Mouse (Mus musculus): Measurements from ENCODE around the gene Mllt1. TPM values are rescaled to one million over a fixed set of nuclear protein-coding genes. Genes with fewer than 3 reads are reported as not detected.

Mllt1 gene
- polyA plus RNA-seq, 1 experiment from 2014 or later: 91.1 TPM

DNA sequence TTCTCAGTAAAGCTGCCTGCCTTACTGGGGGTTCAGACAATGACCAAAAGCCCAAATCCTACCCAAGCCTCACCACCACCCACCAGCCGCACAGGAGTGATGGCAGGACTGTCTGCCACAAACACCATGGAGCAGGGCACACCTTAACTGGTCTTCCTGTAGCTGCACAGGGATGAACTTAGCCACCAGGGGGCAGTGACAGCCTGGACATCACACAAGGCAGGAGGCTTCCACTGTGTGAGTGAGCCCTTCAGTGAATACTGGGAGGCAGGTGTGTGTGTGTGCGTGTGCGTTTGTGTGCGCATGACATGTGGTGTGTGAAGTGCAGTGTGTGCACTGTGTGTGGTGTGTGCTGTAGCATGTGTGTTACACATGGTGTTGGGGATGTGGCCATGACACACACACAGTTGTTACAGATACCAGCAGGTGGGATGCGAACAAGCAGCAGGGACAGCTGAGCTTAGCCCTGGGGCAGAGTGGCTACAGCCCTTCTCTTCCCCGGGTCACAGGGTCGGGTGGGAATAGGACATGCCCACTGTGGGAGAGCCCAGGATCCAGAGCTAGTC lies 37.5 kb downstream of the Mllt1 start:
- Histone ChIP-seq H3K4me2 (replicated peaks) (no peak overlapping the region), H3K9me3 (no peaks in the 10 kb centered on the region), H3K27me3 (no peaks in the 10 kb centered on the region), H3K4me1 (peaks cover 18% of the 10 kb centered on the region), H3K36me3 (peaks cover 70% of the 10 kb centered on the region), H3K27ac (replicated peaks) (peak overlapping the region; percentile 81), H3K9ac (replicated peaks) (no peak overlapping the region), H3K4me3 (no peak overlapping the region)
- peak; percentile 72 for ATAC-seq (replicated peaks)
- 81% methylated on average over 7 of the region's 7 CpGs for WGBS

DNA sequence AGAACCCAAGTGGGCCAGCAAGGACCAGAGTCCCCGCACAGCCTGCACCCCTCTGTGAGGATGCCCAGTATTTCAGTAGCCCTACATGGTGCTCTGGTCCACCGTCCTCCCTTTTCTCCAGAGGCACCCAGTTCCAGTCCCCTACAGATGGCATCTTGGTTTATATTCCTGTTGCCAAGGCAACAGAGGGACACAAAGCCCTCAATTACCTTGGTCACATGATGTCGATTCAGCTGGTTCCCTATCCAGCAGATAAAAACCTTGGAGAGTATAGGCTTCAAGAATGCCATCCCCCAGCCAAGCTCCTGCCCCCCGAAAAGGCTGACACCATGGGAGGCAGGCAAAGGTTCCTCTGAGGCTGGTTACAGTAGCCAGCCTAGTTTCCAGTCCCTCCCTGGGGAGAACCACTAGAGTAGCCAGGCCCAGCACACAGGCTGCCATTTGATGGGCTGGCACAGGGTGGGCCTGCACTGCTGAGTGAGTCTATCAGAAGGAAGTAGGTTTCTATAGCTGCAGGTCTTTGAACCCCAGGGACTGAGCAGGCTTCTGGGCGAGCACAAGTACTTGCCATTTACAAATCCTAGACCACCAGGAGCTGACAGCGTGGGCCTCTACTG lies 38.6 kb downstream of the Mllt1 start:
- Histone ChIP-seq H3K4me1 (peaks cover 18% of the 10 kb centered on the region), H3K4me2 (replicated peaks) (no peak overlapping the region), H3K27me3 (no peaks in the 10 kb centered on the region), H3K9me3 (peaks cover 1% of the 10 kb centered on the region; the same call in 1 of the 2 replicates), H3K9ac (replicated peaks) (no peak overlapping the region), H3K36me3 (peaks cover 70% of the 10 kb centered on the region), H3K4me3 (no peak overlapping the region), H3K27ac (replicated peaks) (peak overlapping the region; percentile 81)
- peak; percentile 73 for ATAC-seq (replicated peaks)
- WGBS: 55% methylated on average over 6 of the region's 6 CpGs

DNA sequence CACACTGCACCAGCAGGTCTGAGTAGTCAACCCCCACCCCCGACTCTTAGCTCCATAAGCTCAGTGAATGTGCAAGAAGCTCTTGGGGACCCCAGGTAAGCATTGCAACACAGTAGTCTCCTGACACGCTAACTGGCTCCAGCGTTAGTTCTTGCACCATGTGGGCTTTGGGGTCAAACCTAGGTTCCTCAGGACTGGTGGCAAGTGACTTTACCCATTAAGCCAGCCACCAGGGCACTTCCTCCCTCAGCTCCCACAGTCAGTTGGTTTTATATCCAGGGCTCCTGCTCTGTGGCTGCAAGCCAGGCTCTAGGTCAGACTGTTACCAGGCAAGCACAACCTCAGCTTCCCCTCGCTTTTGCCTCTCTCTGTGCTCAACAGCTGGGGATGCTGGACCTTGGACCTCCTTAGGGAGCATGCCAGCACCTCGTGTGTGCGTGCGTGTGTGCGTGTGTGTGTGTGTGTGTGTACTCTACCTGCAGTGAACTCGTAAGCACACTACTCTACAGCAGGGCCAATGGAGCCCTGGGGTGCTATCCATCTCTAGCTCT lies 39.8 kb downstream of the Mllt1 start:
- Histone ChIP-seq H3K36me3 (peaks cover 70% of the 10 kb centered on the region), H3K4me1 (peaks cover 18% of the 10 kb centered on the region), H3K9ac (replicated peaks) (no peak overlapping the region), H3K4me3 (no peak overlapping the region), H3K27me3 (no peaks in the 10 kb centered on the region), H3K4me2 (replicated peaks) (no peak overlapping the region), H3K27ac (replicated peaks) (no peak overlapping the region), H3K9me3 (peaks cover 3% of the 10 kb centered on the region; the same call in 1 of the 2 replicates)
- 95% methylated on average over 9 of the region's 9 CpGs for WGBS
- no peak for ATAC-seq (replicated peaks)

DNA sequence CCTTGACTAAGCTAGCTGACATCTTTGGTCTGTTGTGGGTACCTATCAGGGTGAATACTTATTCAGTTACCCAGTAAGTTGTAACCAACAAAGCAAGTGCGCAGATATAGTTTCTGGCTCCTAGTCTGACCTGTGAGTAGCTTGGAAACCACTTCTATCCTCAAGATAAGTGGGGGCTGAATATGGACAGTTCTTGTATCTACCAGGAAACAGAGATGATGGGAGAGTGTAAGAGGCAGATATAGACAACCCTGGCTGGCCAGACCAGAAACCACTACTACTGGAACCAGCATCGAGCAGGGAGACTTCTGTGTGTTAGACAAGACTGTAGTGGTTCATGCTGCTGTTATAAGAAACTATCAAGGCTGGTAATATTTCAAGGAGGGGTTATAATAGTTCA lies 45.2 kb downstream of the Mllt1 start:
- Histone ChIP-seq H3K4me2 (replicated peaks) (no peak overlapping the region), H3K27me3 (no peaks in the 10 kb centered on the region), H3K9ac (replicated peaks) (no peak overlapping the region), H3K36me3 (peaks cover 50% of the 10 kb centered on the region), H3K27ac (replicated peaks) (no peak overlapping the region), H3K4me3 (no peak overlapping the region), H3K9me3 (peaks cover 3% of the 10 kb centered on the region; the same call in 1 of the 2 replicates), H3K4me1 (no peaks in the 10 kb centered on the region)
- no peak for ATAC-seq (replicated peaks)
- 94% methylated on average over 2 of the region's 2 CpGs for WGBS

DNA sequence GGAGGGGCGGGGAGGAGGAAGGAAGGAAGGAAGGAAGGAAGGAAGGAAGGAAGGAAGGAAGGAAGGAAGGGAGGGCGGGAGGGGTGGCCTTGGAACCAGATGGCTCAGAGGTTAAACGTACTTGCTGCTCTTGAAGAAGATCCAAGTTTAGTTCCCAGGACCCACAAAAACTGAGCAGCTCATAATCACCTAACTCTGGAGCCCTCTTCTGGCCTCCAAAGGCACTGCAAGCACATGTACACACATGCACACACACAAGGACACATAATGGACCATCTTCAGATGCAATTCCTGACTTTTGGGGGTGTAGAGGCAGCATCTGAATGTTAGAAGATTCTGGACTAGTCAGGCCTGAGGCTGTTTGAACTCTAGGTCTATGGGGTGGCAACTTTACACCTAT lies 47.2 kb downstream of the Mllt1 start:
- Histone ChIP-seq H3K9me3 (peaks cover 3% of the 10 kb centered on the region; the same call in 1 of the 2 replicates), H3K27me3 (no peaks in the 10 kb centered on the region), H3K4me2 (replicated peaks) (no peak overlapping the region), H3K4me1 (no peaks in the 10 kb centered on the region), H3K27ac (replicated peaks) (no peak overlapping the region), H3K9ac (replicated peaks) (no peak overlapping the region), H3K36me3 (peaks cover 30% of the 10 kb centered on the region), H3K4me3 (no peak overlapping the region)
- no peak for ATAC-seq (replicated peaks)
- WGBS: 95% methylated on average over 2 of the region's 3 CpGs

DNA sequence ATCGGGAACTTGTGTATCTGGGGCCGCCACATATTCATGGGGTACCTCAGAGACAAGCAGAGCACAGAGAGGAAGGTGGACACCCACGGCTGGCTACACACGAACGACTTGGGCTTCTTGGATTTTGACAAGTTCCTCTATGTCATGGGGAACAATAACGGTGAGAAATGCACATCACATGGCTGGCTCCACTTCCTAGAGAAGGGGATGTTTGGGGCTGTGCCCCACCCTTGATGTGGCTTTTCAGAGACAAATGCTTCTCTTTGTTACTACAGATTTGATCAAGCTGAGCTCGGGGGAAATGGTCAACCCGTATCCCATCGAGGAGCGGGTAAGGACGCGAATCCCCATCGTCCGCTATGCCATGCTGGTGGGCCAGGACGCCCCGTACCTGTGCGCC lies 50.4 kb downstream of the Mllt1 start:
- Histone ChIP-seq H3K9ac (replicated peaks) (no peak overlapping the region), H3K4me3 (no peak overlapping the region), H3K4me1 (no peaks in the 10 kb centered on the region), H3K36me3 (peaks cover 5% of the 10 kb centered on the region), H3K9me3 (no peaks in the 10 kb centered on the region; the same call in 1 of the 2 replicates), H3K4me2 (replicated peaks) (no peak overlapping the region), H3K27me3 (no peaks in the 10 kb centered on the region), H3K27ac (replicated peaks) (no peak overlapping the region)
- WGBS: 93% methylated on average over 17 of the region's 17 CpGs
- ATAC-seq (replicated peaks): 0 out of 2 replicates have a peak, but pooled peaks have one; percentile 42

DNA sequence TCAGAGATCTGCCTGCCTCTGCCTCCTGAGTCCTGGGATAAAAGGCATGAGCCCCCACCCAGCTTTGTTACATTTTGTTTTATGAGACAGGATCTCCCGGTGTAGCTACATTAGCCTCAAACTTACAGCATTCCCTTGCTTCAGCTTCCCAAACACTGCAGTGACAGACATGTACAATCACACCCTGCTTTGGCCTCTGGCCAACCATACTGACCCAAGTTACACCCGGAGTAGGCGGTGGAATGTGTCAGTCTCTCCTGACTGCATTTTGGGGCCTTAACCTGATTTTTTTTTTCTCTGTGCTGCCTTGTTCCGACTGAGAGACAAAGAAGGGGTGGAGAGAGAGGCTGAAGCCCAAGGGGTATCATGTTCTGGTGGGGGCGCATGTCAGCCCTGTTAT lies 50.9 kb downstream of the Mllt1 start:
- no peak overlapping the region for H3K27ac ChIP-seq (replicated peaks)
- H3K9ac ChIP-seq (replicated peaks): no peak overlapping the region
- no peaks in the 10 kb centered on the region for H3K27me3 ChIP-seq
- H3K4me1 ChIP-seq: no peaks in the 10 kb centered on the region
- no peaks in the 10 kb centered on the region; the same call in 1 of the 2 replicates for H3K9me3 ChIP-seq
- H3K4me3 ChIP-seq: no peak overlapping the region
- no peak overlapping the region for H3K4me2 ChIP-seq (replicated peaks)
- H3K36me3 ChIP-seq: peaks cover 1% of the 10 kb centered on the region; the same call in 1 of the 2 replicates
- WGBS: 72% methylated on average over 5 of the region's 5 CpGs
- no peak for ATAC-seq (replicated peaks)

DNA sequence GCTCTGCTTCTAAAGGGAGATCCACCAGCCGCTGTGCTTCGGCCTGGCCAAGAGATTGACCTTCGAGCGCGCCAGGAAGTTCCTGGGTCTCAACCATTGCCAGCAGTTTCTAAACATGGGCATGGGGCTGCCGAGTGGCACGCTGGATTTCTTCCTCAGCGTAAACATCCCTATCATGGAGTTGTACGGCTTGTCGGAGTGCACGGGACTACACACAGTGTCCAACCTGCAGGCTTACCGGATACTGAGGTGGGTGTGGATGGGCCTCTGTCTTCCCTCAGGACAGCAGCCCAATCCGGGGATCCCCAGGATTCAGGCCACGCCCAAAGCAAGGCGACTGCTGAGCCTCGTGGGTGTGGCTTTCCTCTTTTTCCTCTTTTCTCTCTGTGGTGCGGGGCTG lies 51.6 kb downstream of the Mllt1 start:
- H3K36me3 ChIP-seq: no peaks in the 10 kb centered on the region
- H3K27ac ChIP-seq (replicated peaks): no peak overlapping the region
- no peaks in the 10 kb centered on the region; the same call in 1 of the 2 replicates for H3K9me3 ChIP-seq
- 55% methylated on average over 17 of the region's 17 CpGs for WGBS
- no peak overlapping the region for H3K9ac ChIP-seq (replicated peaks)
- peak overlapping the region; percentile 23 for H3K4me2 ChIP-seq (replicated peaks)
- H3K4me1 ChIP-seq: no peaks in the 10 kb centered on the region
- H3K4me3 ChIP-seq: peak overlapping the region; percentile 1; the same call in 1 of the 2 replicates
- ATAC-seq (replicated peaks): no peak
- no peaks in the 10 kb centered on the region for H3K27me3 ChIP-seq

DNA sequence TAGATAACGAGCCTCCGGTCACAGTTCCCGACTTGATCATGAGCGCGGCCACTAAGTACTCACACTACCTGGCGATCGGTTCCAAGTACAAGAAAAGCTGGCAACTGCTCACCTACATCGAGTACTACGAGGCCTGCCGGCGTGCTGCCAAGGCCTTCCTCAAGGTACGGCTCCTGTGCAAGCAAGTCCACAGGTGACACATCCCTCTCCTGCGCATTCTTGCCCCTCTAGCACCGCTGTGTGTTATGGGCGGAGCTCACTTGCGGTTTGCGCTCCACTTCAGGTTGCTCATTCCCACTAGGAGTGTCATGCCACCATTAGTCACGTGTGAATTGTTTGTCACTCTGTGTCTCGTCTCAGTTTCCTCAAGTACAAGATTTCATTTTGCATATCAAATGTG lies 57.8 kb downstream of the Mllt1 start:
- Histone ChIP-seq H3K4me3 (no peak overlapping the region), H3K4me2 (replicated peaks) (no peak overlapping the region), H3K9me3 (no peaks in the 10 kb centered on the region), H3K36me3 (no peaks in the 10 kb centered on the region), H3K27ac (replicated peaks) (no peak overlapping the region), H3K27me3 (no peaks in the 10 kb centered on the region), H3K9ac (replicated peaks) (no peak overlapping the region), H3K4me1 (no peaks in the 10 kb centered on the region)
- no peak for ATAC-seq (replicated peaks)
- WGBS: 91% methylated on average over 19 of the region's 19 CpGs

DNA sequence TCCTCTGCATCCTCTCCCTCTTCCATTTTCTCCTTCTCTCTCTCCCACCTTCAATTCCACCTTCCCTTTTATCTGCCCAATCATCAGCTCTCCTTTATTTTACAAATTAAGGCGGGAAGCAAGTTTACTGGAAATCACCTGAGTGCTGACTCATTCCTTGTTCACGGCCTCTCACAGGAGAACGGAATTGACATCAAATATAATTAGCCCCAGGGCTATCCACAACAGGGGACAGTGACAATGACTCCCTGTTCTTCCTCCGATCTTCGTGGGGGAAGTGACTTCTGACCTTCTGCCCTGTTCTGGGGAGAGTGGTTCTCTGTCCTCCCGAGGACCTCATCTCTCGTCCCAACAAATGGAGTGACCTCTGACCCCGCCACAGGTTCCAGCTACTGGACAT lies 58.2 kb downstream of the Mllt1 start:
- 72% methylated on average over 8 of the region's 8 CpGs for WGBS

DNA sequence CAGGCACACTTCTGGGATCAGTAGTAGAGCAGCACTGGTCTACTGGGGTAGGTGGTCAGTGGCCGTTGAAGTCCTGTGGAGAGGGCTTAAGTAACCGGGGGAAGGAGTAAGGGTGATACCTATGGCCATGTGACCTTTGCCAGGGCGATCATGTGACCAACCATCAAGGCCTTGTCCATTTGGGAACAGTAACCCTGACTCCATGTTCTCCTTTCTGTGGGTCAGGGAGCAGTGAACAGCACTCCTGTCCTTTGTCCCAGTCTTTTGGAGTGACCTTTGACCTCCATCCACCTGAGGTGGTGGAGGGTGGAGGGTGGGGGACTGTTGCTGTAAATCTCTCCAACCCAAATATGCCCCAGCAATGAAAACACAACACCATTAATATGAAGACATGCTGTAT lies 58.8 kb downstream of the Mllt1 start:
- Histone ChIP-seq H3K36me3 (no peaks in the 10 kb centered on the region), H3K9me3 (no peaks in the 10 kb centered on the region), H3K4me2 (replicated peaks) (no peak overlapping the region), H3K27ac (replicated peaks) (no peak overlapping the region), H3K4me3 (no peak overlapping the region), H3K4me1 (no peaks in the 10 kb centered on the region), H3K27me3 (no peaks in the 10 kb centered on the region), H3K9ac (replicated peaks) (no peak overlapping the region)
- no peak for ATAC-seq (replicated peaks)
- 85% methylated on average over 3 of the region's 3 CpGs for WGBS

More for the DNA sequence above, 58.2 kb downstream of the Mllt1 start:
- Histone ChIP-seq H3K4me2 (replicated peaks) (no peak overlapping the region), H3K36me3 (no peaks in the 10 kb centered on the region), H3K9me3 (no peaks in the 10 kb centered on the region), H3K9ac (replicated peaks) (no peak overlapping the region), H3K27ac (replicated peaks) (no peak overlapping the region), H3K27me3 (no peaks in the 10 kb centered on the region), H3K4me1 (no peaks in the 10 kb centered on the region), H3K4me3 (no peak overlapping the region)
- ATAC-seq (replicated peaks): no peak

DNA sequence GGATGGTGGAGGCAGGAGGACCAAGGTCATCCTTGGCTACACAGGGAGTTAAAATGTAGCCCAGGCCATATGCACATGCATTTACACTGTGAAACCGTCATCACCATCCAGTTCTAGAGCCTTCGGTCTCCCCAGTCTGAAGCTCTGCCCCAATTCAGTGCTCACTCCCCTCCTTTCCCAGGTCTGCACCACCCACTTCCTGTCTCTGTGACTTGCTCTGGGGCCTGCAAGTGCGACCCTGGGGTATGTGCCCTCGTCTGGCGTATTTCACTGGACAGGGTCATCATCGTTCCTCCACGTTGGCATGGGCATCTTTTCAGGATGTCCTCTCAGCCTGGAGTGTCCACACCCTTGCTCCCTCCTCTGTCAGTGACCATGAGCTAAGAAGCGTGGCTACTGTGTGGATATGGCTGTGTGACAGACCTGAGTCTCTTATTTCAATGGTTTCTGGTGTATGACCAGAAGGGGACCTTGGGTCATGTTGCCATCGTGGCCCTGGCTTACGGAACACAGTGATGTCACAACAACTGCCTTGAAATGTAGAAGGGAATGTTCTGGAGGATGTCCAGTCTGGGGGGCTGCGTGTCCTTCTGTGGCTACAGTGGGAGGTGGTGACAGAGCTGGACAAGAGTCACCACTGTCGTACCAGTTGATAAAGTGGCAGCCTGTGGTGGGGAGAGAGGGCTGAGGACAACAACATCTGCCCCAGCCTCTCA lies 60.1 kb downstream of the Mllt1 start, which contains the start of gene 1700061G19Rik:
Gene 1700061G19Rik, plus strand, starts transcription at position 542 of the 716 bp plus-strand sequence.
- H3K27me3 ChIP-seq: no peaks in the 10 kb centered on the region
- ATAC-seq (replicated peaks): no peak
- 90% methylated on average over 12 of the region's 12 CpGs for WGBS

More for the DNA sequence above, 60.1 kb downstream of the Mllt1 start, which contains the start of gene 1700061G19Rik:
- Histone ChIP-seq H3K4me1 (no peaks in the 10 kb centered on the region), H3K9ac (replicated peaks) (no peak within 1 kb of the TSS), H3K4me2 (replicated peaks) (no peak within 1 kb of the TSS), H3K27ac (replicated peaks) (no peak within 1 kb of the TSS), H3K4me3 (no peak within 1 kb of the TSS), H3K9me3 (no peaks in the 10 kb centered on the region), H3K36me3 (no peaks in the 10 kb centered on the region)
